Mouse (Mus musculus): ENCODE data around the gene Sbpl. TPM values are rescaled to one million over a fixed set of nuclear protein-coding genes. Genes with fewer than 3 reads are reported as not detected.
A peak's percentile ranks its signal among the peaks of the same experiment; 100 is the strongest.
"Not testable (repeated sequence)": the region's sequence is repeated elsewhere in the genome, so short reads cannot be mapped to it uniquely, and the experiment has no call there.

Sbpl gene
- polyA plus RNA-seq, 1 experiment from 2014 or later = not detected

DNA sequence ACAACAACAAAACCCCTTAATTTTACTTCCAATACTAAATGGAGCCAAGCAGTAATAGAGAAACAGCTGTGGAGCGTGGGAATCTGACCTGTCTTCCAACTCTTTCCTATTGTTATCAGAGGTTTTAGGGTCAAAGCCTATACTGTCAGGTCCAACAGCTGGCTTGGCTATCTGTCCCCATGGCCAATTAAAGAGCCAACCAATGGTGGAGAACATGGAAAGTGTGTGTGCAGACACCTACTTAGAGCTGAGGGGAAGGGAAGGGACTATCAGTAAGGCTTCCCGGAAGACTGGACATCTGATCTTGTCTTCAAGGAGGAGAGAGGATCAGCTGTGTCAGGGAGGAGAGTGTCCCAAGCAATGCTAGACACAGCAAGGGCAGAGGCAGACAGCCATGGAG, 6.0 kb downstream of the Sbpl start:
- Histone ChIP-seq H3K27ac (no peak overlapping the region), H3K36me3 (no peaks in the 10 kb centered on the region), H3K4me2 (no peak overlapping the region), H3K9ac (no peak overlapping the region), H3K9me3 (no peaks in the 10 kb centered on the region), H3K4me3 (no peak overlapping the region), H3K4me1 (replicated peaks) (no peaks in the 10 kb centered on the region), H3K27me3 (no peaks in the 10 kb centered on the region)
- no peak for ATAC-seq (ENCODE audit: low FRiP score)
- WGBS = 91% methylated on average over 2 of the region's 2 CpGs

- ATAC-seq (ENCODE audit: low FRiP score); H3K36me3 ChIP-seq; H3K4me2 ChIP-seq; H3K9me3 ChIP-seq; H3K27me3 ChIP-seq; H3K27ac ChIP-seq; H3K9ac ChIP-seq; H3K4me1 ChIP-seq (replicated peaks); H3K4me3 ChIP-seq: not testable (repeated sequence)
- WGBS = 84% methylated on average over 4 of the region's 4 CpGs
Measured at GRCm38 (mm10) chr17:23947486-23947885, 7.6 kb downstream of the Sbpl start.

DNA sequence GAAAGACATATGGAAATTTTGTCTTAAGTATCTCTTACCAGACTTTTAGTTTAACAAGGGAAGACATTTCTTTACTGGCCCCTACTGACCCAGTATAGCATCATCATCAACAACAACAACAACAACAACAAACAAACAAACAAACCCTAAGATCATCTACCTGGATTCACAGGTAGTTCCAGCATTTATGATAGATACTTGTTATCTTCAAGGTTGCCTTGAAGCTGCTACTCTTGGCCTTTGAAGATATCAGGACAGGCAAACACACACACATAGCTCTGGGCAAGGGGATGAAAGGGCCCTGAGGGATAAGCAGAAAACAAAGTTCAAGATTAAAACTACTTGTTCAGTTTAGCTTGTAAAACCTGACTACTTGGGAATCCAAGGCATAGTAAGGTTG, 13.7 kb downstream of the Sbpl start, which contains the start of gene Sbp:
Gene Sbp, plus strand, starts transcription at position 301 of the 400 bp plus-strand sequence.
- Histone ChIP-seq H3K4me1 (replicated peaks) (no peaks in the 10 kb centered on the region), H3K9me3 (no peaks in the 10 kb centered on the region), H3K27me3 (peaks cover 4% of the 10 kb centered on the region; the same call in 1 of the 2 replicates), H3K36me3 (no peaks in the 10 kb centered on the region), H3K9ac (no peak within 1 kb of the TSS), H3K27ac (no peak within 1 kb of the TSS), H3K4me3 (no peak within 1 kb of the TSS), H3K4me2 (no peak within 1 kb of the TSS)
- ATAC-seq (ENCODE audit: low FRiP score) = no peak

- no peaks in the 10 kb centered on the region for H3K36me3 ChIP-seq
- no peak overlapping the region for H3K4me3 ChIP-seq
- H3K4me1 ChIP-seq (replicated peaks) = no peaks in the 10 kb centered on the region
- H3K9ac ChIP-seq = no peak overlapping the region
- no peak overlapping the region for H3K4me2 ChIP-seq
- WGBS = 93% methylated on average over 5 of the region's 5 CpGs
- H3K27me3 ChIP-seq = no peaks in the 10 kb centered on the region
- H3K27ac ChIP-seq = no peak overlapping the region
- no peaks in the 10 kb centered on the region for H3K9me3 ChIP-seq
- no peak for ATAC-seq (ENCODE audit: low FRiP score)
Measured at GRCm38 (mm10) chr17:23931157-23931556, 23.9 kb downstream of the Sbpl start.

DNA sequence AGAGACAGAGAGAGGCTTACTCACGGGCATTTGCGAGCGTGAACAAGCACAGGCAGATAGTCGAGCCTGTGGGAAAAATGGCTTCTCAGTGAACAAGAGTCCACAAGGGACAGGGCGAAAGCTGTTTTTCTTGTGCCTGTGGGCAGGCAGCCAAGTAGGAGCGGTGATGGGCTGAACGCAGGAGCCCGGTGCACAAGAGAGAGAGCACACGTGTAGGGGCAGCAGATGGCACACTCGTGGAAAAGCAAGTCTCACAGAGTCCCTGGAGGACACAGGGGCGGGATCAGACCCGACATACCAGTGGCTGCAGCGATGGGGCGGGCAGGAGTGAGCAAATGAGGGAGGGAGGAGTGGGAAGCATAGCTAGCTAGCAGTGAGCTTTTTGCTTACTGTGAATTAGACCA, 30.0 kb downstream of the Sbpl start:
- peaks cover 11% of the 10 kb centered on the region for H3K4me1 ChIP-seq (replicated peaks)
- ATAC-seq (ENCODE audit: low FRiP score) = peak; percentile 87
- H3K4me2 ChIP-seq = peak overlapping the region; percentile 79
- under 1% methylated on average over 14 of the region's 14 CpGs for WGBS
- peak overlapping the region; percentile 57 for H3K4me3 ChIP-seq
- H3K9me3 ChIP-seq = no peaks in the 10 kb centered on the region
- H3K27me3 ChIP-seq = no peaks in the 10 kb centered on the region
- H3K9ac ChIP-seq = peak overlapping the region; percentile 68
- H3K27ac ChIP-seq = peak overlapping the region; percentile 93
- no peaks in the 10 kb centered on the region for H3K36me3 ChIP-seq

GRCm38 (mm10) chr17:23924531-23925007, 30.5 kb downstream of the Sbpl start:
- Histone ChIP-seq H3K4me1 (replicated peaks) (peaks cover 11% of the 10 kb centered on the region), H3K9me3 (no peaks in the 10 kb centered on the region), H3K36me3 (no peaks in the 10 kb centered on the region), H3K4me3 (peak overlapping the region; percentile 57), H3K27me3 (no peaks in the 10 kb centered on the region), H3K27ac (peak overlapping the region; percentile 93), H3K9ac (peak overlapping the region; percentile 68), H3K4me2 (peak overlapping the region; percentile 79)
- peak; percentile 97 for ATAC-seq (ENCODE audit: low FRiP score)
- WGBS = under 1% methylated on average over 29 of the region's 29 CpGs

- not testable (repeated sequence) for H3K27ac ChIP-seq; H3K4me1 ChIP-seq (replicated peaks); H3K9ac ChIP-seq; H3K4me3 ChIP-seq; H3K36me3 ChIP-seq; ATAC-seq (ENCODE audit: low FRiP score); H3K9me3 ChIP-seq; H3K27me3 ChIP-seq; H3K4me2 ChIP-seq
- 84% methylated on average over 4 of the region's 4 CpGs for WGBS
Measured at GRCm38 (mm10) chr17:23917158-23917557, 37.9 kb downstream of the Sbpl start, which contains the start of gene Dcpp3. Gene Dcpp3, plus strand, starts transcription at chr17:23917458.

Other genes starting within 250 kb of the Sbpl start
- 0.06 and 0.27 TPM in 2 replicates for gene 1520401A03Rik, start 232.5 kb downstream of the Sbpl start, polyA plus RNA-seq (2015; fragmentation: Nextera tagmentation; extraction: Ambion mirVana)
- 18.0 and 18.8 TPM in 2 replicates for gene Pkmyt1, start 228.9 kb downstream of the Sbpl start, polyA plus RNA-seq (2015; fragmentation: Nextera tagmentation; extraction: Ambion mirVana)
- gene Paqr4, start 214.4 kb downstream of the Sbpl start, polyA plus RNA-seq (2015; fragmentation: Nextera tagmentation; extraction: Ambion mirVana) = 54.3 and 58.2 TPM in 2 replicates
- gene Kremen2, start 209.4 kb downstream of the Sbpl start, polyA plus RNA-seq (2015; fragmentation: Nextera tagmentation; extraction: Ambion mirVana) = 0.55 and 0.83 TPM in 2 replicates
- 224 and 228 TPM in 2 replicates for gene Flywch1, start 183.7 kb downstream of the Sbpl start, polyA plus RNA-seq (2015; fragmentation: Nextera tagmentation; extraction: Ambion mirVana)
- gene Flywch2, start 169.2 kb downstream of the Sbpl start, polyA plus RNA-seq (2015; fragmentation: Nextera tagmentation; extraction: Ambion mirVana) = 68.1 and 79.0 TPM in 2 replicates
- 583 TPM in 2 replicates for gene Srrm2, start 164.7 kb downstream of the Sbpl start, polyA plus RNA-seq (2015; fragmentation: Nextera tagmentation; extraction: Ambion mirVana)
- 1,330 and 1,360 TPM in 2 replicates for gene Elob, start 126.1 kb downstream of the Sbpl start, polyA plus RNA-seq (2015; fragmentation: Nextera tagmentation; extraction: Ambion mirVana)
- gene Prss33, start 119.2 kb downstream of the Sbpl start, polyA plus RNA-seq (2015; fragmentation: Nextera tagmentation; extraction: Ambion mirVana) = 0.30 TPM in 2 replicates
- gene Prss32, start 111.4 kb downstream of the Sbpl start, polyA plus RNA-seq (2015; fragmentation: Nextera tagmentation; extraction: Ambion mirVana) = not detected in 2 replicates
- gene Prss41, start 111.1 kb downstream of the Sbpl start, polyA plus RNA-seq (2015; fragmentation: Nextera tagmentation; extraction: Ambion mirVana) = 0.86 and 0.98 TPM in 2 replicates
- not detected in 2 replicates for gene Prss21, start 87.2 kb downstream of the Sbpl start, polyA plus RNA-seq (2015; fragmentation: Nextera tagmentation; extraction: Ambion mirVana)
- not detected in 2 replicates for gene Dcpp1, start 74.4 kb downstream of the Sbpl start, polyA plus RNA-seq (2015; fragmentation: Nextera tagmentation; extraction: Ambion mirVana)
- gene Dcpp2, start 74.4 kb downstream of the Sbpl start, polyA plus RNA-seq (2015; fragmentation: Nextera tagmentation; extraction: Ambion mirVana) = not detected in 2 replicates
- gene Dcpp3, start 37.8 kb downstream of the Sbpl start, polyA plus RNA-seq (2015; fragmentation: Nextera tagmentation; extraction: Ambion mirVana) = not detected in 2 replicates
- gene Sbp, start 13.6 kb downstream of the Sbpl start, polyA plus RNA-seq (2015; fragmentation: Nextera tagmentation; extraction: Ambion mirVana) = not detected in 2 replicates
- not detected in 2 replicates for gene Prss30, start 25.3 kb upstream of the Sbpl start, polyA plus RNA-seq (2015; fragmentation: Nextera tagmentation; extraction: Ambion mirVana)
- not detected in 2 replicates for gene Prss22, start 42.8 kb upstream of the Sbpl start, polyA plus RNA-seq (2015; fragmentation: Nextera tagmentation; extraction: Ambion mirVana)
- 0.26 and 0.48 TPM in 2 replicates for gene Prss27, start 82.9 kb upstream of the Sbpl start, polyA plus RNA-seq (2015; fragmentation: Nextera tagmentation; extraction: Ambion mirVana)
- 82.3 and 85.7 TPM in 2 replicates for gene Kctd5, start 118.2 kb upstream of the Sbpl start, polyA plus RNA-seq (2015; fragmentation: Nextera tagmentation; extraction: Ambion mirVana)
- gene Pdpk1, start 195.7 kb upstream of the Sbpl start, polyA plus RNA-seq (2015; fragmentation: Nextera tagmentation; extraction: Ambion mirVana) = 64.5 and 68.6 TPM in 2 replicates
- 36.8 and 37.4 TPM in 2 replicates for gene Amdhd2, start 208.5 kb upstream of the Sbpl start, polyA plus RNA-seq (2015; fragmentation: Nextera tagmentation; extraction: Ambion mirVana)
- 1,028 and 1,039 TPM in 2 replicates for gene Atp6v0c, start 214.4 kb upstream of the Sbpl start, polyA plus RNA-seq (2015; fragmentation: Nextera tagmentation; extraction: Ambion mirVana)

Measured in hindbrain, embryonic 13.5 days (tissue).